Mouse (Mus musculus): ENCODE data around the gene 4933415A04Rik. TPM values are rescaled to one million over a fixed set of nuclear protein-coding genes. Genes with fewer than 3 reads are reported as not detected.

The 4933415A04Rik gene
- polyA plus RNA-seq, 1 experiment = 1.0 TPM

GRCm38 (mm10) chr11:43569595-43569994 lies 17.2 kb upstream of the 4933415A04Rik start:
- 64% methylated on average over 11 of the region's 11 CpGs for WGBS
- TF ChIP-seq CTCF (IDR thresholded peaks at IDR 0.05; ENCODE audit: extremely low read depth, insufficient read length, insufficient replicate concordance, low read depth, low read length) = no peak
- no peak for TF ChIP-seq POLR2A (IDR thresholded peaks at IDR 0.05; ENCODE audit: low read depth, low read length)
- H3K27me3 ChIP-seq (ENCODE audit: control insufficient read depth, insufficient read depth, low read length) = no peaks in the 10 kb centered on the region
- no peak overlapping the region for H3K4me3 ChIP-seq (ENCODE audit: low read depth, low read length)
- H3K36me3 ChIP-seq (ENCODE audit: control insufficient read depth, insufficient read depth, low read length) = no peaks in the 10 kb centered on the region
- peaks cover 2% of the 10 kb centered on the region; the same call in 1 of the 2 replicates for H3K4me1 ChIP-seq (ENCODE audit: control insufficient read depth, insufficient read depth, insufficient read length, low read length)
- no peak overlapping the region for H3K27ac ChIP-seq (ENCODE audit: insufficient read depth, low read depth, low read length)

- H3K4me1 ChIP-seq (ENCODE audit: control insufficient read depth, insufficient read depth, insufficient read length, low read length) = no peaks in the 10 kb centered on the region
- H3K4me3 ChIP-seq (ENCODE audit: low read depth, low read length) = no peak overlapping the region
- H3K36me3 ChIP-seq (ENCODE audit: control insufficient read depth, insufficient read depth, low read length) = peaks cover 2% of the 10 kb centered on the region; the same call in 1 of the 2 replicates
- H3K27me3 ChIP-seq (ENCODE audit: control insufficient read depth, insufficient read depth, low read length) = no peaks in the 10 kb centered on the region
- TF ChIP-seq POLR2A (IDR thresholded peaks at IDR 0.05; ENCODE audit: low read depth, low read length) = no peak
- no peak for TF ChIP-seq CTCF (IDR thresholded peaks at IDR 0.05; ENCODE audit: extremely low read depth, insufficient read length, insufficient replicate concordance, low read depth, low read length)
- 38% methylated on average over 3 of the region's 3 CpGs for WGBS
- H3K27ac ChIP-seq (ENCODE audit: insufficient read depth, low read depth, low read length) = no peak overlapping the region
Observed at GRCm38 (mm10) chr11:43575061-43575375, 11.8 kb upstream of the 4933415A04Rik start.

GRCm38 (mm10) chr11:43575376-43576151 lies 11.3 kb upstream of the 4933415A04Rik start:
- no peak for TF ChIP-seq CTCF (IDR thresholded peaks at IDR 0.05; ENCODE audit: extremely low read depth, insufficient read length, insufficient replicate concordance, low read depth, low read length)
- no peak for TF ChIP-seq POLR2A (IDR thresholded peaks at IDR 0.05; ENCODE audit: low read depth, low read length)
- Histone ChIP-seq H3K4me3 (ENCODE audit: low read depth, low read length) (no peak overlapping the region), H3K36me3 (ENCODE audit: control insufficient read depth, insufficient read depth, low read length) (peaks cover 2% of the 10 kb centered on the region; the same call in 1 of the 2 replicates), H3K27ac (ENCODE audit: insufficient read depth, low read depth, low read length) (no peak overlapping the region), H3K27me3 (ENCODE audit: control insufficient read depth, insufficient read depth, low read length) (no peaks in the 10 kb centered on the region), H3K4me1 (ENCODE audit: control insufficient read depth, insufficient read depth, insufficient read length, low read length) (no peaks in the 10 kb centered on the region)
- WGBS = 64% methylated on average over 9 of the region's 9 CpGs

- no peaks in the 10 kb centered on the region for H3K4me1 ChIP-seq (ENCODE audit: control insufficient read depth, insufficient read depth, insufficient read length, low read length)
- H3K36me3 ChIP-seq (ENCODE audit: control insufficient read depth, insufficient read depth, low read length) = peaks cover 4% of the 10 kb centered on the region; the same call in 1 of the 2 replicates
- no peak overlapping the region for H3K27ac ChIP-seq (ENCODE audit: insufficient read depth, low read depth, low read length)
- 82% methylated on average over 11 of the region's 11 CpGs for WGBS
- no peak overlapping the region for H3K4me3 ChIP-seq (ENCODE audit: low read depth, low read length)
- TF ChIP-seq CTCF (IDR thresholded peaks at IDR 0.05; ENCODE audit: extremely low read depth, insufficient read length, insufficient replicate concordance, low read depth, low read length) = no peak
- TF ChIP-seq POLR2A (IDR thresholded peaks at IDR 0.05; ENCODE audit: low read depth, low read length) = no peak
- no peaks in the 10 kb centered on the region for H3K27me3 ChIP-seq (ENCODE audit: control insufficient read depth, insufficient read depth, low read length)
Observed at GRCm38 (mm10) chr11:43577713-43578478, 8.9 kb upstream of the 4933415A04Rik start.

GRCm38 (mm10) chr11:43585211-43586005 lies 1.4 kb upstream of the 4933415A04Rik start:
- Histone ChIP-seq H3K4me3 (ENCODE audit: low read depth, low read length) (no peak overlapping the region), H3K4me1 (ENCODE audit: control insufficient read depth, insufficient read depth, insufficient read length, low read length) (no peaks in the 10 kb centered on the region), H3K27me3 (ENCODE audit: control insufficient read depth, insufficient read depth, low read length) (no peaks in the 10 kb centered on the region), H3K36me3 (ENCODE audit: control insufficient read depth, insufficient read depth, low read length) (peaks cover 21% of the 10 kb centered on the region), H3K27ac (ENCODE audit: insufficient read depth, low read depth, low read length) (no peak overlapping the region)
- TF ChIP-seq POLR2A (IDR thresholded peaks at IDR 0.05; ENCODE audit: low read depth, low read length) (no peak), CTCF (IDR thresholded peaks at IDR 0.05; ENCODE audit: extremely low read depth, insufficient read length, insufficient replicate concordance, low read depth, low read length) (no peak)
- 92% methylated on average over 22 of the region's 22 CpGs for WGBS

GRCm38 (mm10) chr11:43589530-43590072 lies 2.8 kb downstream of the 4933415A04Rik start:
- H3K27me3 ChIP-seq (ENCODE audit: control insufficient read depth, insufficient read depth, low read length) = no peaks in the 10 kb centered on the region
- no peak overlapping the region for H3K4me3 ChIP-seq (ENCODE audit: low read depth, low read length)
- no peaks in the 10 kb centered on the region for H3K4me1 ChIP-seq (ENCODE audit: control insufficient read depth, insufficient read depth, insufficient read length, low read length)
- WGBS = 72% methylated on average over 6 of the region's 6 CpGs
- H3K36me3 ChIP-seq (ENCODE audit: control insufficient read depth, insufficient read depth, low read length) = peaks cover 12% of the 10 kb centered on the region
- H3K27ac ChIP-seq (ENCODE audit: insufficient read depth, low read depth, low read length) = no peak overlapping the region
- TF ChIP-seq CTCF (IDR thresholded peaks at IDR 0.05; ENCODE audit: extremely low read depth, insufficient read length, insufficient replicate concordance, low read depth, low read length) (no peak), POLR2A (IDR thresholded peaks at IDR 0.05; ENCODE audit: low read depth, low read length) (no peak)

Data from small intestine, adult 2 months (tissue).